Mouse (Mus musculus) right cerebral cortex, adult 18-20 months (tissue): ENCODE results near the gene Pecam1.
"Not testable (repeated sequence)": the region's sequence is repeated elsewhere in the genome, so short reads cannot be mapped to it uniquely, and the experiment has no call there.

Experiments used
- DNase-seq: peaks from one replicate; pipeline ENCODE4 v3.0.0; 2022; ENCODE audit warnings: mixed read lengths

Gene Pecam1

GRCm38 (mm10) chr11:106728402-106729366 lies 21.7 kb downstream of the Pecam1 start:
- DNase-seq = no peak

DNA sequence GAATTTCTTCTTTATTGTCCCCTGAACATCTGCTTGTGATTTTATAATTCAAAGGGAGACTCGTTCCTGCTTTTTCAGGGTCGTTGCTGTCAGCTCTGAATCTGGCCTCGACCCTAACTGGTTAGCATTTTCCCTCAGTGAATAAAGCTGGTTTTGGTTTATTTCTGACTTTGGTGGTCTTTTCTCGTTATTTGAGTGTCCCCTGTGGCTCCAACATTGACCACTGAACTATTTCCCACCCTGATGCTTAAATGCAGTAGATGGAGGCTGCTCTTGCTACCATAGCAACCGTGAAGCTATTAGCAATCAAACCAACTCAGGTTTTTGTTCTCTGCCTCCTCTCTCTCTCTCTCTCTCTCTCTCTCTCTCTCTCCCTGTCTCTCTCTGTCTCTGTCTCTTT lies 22.5 kb downstream of the Pecam1 start:
- no peak for DNase-seq

DNA sequence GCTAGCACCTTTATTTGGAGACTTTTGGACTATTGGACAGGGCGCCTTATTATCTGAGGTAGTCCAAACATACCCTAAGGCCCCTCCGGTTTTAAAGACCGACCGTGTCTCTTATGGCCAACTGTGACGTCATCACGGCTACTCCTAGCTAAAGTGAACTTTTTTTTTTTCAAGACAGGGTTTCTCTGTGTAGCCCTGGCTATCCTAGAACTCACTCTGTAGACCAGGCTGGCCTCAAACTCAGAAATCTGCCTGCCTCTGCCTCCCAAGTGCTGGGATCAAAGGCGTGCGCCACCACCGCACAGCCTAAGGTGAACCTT lies 25.6 kb downstream of the Pecam1 start:
- not testable (repeated sequence) for DNase-seq

GRCm38 (mm10) chr11:106724176-106724915 lies 26.1 kb downstream of the Pecam1 start:
- DNase-seq = no peak

GRCm38 (mm10) chr11:106723611-106724125 lies 26.8 kb downstream of the Pecam1 start:
- no peak for DNase-seq

DNA sequence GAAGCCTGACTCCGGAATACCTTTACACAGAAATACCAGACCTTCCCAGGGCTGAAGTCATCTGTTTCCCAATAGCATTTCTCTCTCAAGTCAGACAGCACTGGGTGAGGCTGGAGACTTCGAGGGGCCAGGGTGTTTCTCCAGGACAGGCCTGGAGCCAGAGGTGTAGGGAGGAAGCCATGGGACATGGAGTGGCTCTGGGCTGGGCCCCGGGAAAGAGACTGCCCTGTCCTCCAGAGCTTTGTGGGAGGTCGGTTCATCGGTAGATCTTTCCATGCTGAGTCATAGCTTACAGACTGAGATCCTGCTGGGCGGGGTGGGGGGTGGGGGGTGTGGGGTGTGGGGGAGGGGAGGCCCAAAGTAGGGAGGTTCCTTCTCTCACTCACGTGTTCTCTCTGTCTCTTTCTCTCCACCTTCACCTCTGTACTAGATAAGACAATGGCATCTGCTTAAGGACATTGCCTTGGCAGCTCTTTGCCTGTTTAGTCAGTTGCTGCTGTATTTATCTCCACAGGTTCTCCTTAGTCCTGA lies 27.5 kb downstream of the Pecam1 start:
- DNase-seq = no peak

GRCm38 (mm10) chr11:106720379-106720778 lies 30.0 kb downstream of the Pecam1 start:
- no peak for DNase-seq

DNA sequence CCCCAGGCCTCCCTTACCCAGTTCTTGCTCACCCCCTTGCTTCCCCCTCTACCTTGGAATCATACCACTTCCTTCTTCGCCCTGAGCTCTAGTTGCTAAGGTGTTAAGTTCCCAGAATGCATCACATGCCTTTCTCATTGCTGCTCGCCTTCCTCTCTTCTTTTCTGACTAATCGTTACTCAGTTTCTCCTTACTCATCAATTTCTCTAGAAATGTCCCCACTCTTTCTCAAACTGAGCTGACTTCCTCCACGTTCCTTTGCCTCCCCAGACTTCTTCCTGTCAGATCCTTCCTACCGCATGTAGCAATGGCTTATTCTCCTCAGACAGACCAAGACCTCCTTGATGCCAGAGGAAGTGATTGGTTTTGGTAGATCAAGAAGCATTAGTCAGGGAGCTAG lies 33.9 kb downstream of the Pecam1 start:
- DNase-seq = no peak

DNA sequence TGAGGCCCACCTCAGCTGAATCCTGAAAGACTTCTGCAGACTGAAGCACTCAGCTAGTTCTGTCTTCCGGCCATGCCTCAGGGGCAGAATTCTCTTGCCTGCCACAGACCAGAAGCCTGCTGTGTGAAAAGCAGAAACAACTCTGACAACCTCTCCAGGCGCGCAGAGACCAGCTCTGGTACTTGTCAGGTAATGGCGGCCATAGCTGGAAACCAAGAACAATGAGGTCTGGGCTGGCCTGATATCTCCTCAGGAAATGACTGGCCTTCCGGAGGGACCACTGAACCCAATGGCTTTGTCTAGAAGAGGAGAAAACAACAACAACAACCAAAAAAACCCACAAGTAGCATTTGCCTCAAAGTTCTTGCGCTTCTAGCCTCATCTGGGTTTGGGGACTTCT lies 35.4 kb downstream of the Pecam1 start:
- DNase-seq = no peak

DNA sequence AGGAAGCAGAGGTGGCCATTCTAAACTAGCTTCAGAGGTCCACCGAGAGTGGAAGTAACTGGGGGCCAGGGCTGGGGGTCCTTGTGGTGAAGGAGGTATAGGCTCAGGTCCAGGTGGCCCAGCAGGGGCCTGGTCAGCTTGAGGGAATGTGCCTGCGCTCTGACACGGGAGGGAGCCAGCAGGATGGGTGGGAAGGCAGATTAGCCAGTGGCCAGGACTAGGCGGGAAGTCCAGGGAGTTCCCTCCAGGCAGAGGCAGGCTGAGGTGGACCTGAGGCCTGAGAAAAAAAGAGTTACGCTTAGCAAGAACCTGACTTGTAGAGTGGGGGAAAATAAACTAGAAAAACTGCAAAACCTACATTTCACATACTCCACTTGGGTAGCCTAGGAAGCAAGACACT lies 39.6 kb downstream of the Pecam1 start:
- no peak for DNase-seq

GRCm38 (mm10) chr11:106709227-106709985 lies 41.0 kb downstream of the Pecam1 start:
- DNase-seq = no peak

DNA sequence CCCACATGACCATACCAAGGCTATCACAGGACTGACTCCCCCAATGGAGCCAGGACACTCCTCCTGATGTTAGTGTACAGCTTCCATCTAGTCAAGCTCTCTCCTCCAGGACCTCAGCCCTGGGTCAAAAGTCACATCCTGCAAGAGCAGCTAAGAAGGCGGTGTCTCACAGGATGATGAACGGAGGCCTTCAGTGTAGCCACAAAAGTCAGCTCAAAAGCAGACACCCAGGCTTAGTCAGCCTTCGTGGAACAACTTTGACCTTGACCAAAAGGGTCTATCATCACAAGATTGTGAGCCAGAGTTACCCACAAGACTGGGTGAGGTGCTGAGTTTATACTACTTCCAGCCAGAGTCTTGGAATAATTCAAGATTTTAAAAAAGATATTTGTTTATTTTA lies 42.6 kb downstream of the Pecam1 start:
- DNase-seq = no peak

GRCm38 (mm10) chr11:106707085-106707484 lies 43.3 kb downstream of the Pecam1 start:
- no peak for DNase-seq

GRCm38 (mm10) chr11:106706212-106706611 lies 44.2 kb downstream of the Pecam1 start:
- no peak for DNase-seq

DNA sequence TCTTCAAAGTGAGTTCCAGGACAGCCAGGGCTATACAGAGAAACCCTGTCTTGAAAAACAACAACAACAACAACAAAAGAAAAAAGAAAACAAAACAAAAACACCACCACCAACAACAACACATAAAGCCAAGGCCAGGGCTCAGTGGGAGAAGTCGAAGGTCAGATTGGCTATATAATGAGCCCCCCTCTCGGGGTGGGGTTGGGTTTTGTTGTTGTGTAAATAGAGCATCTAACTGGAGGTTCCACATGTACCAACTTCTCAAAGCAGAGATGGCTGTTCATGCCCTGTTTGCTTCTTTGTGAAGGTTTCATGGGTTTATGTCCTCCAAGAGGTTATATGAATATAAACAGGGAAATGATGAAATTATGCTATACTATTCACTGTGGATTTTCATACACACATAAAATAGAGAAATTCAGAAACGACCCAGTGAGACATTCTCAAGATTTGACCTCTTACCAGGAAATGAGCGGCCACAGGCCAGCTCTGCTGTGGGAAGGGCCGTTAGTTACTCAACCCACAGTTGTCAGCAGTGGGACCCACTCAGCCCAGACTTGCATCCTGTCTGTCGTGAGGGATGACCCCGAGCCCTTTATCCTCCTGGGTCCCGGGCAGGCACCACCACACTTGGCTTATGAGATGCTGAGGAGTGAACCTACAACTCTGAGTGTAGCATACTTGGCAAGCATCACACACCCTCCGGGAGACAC lies 45.9 kb downstream of the Pecam1 start:
- no peak for DNase-seq

DNA sequence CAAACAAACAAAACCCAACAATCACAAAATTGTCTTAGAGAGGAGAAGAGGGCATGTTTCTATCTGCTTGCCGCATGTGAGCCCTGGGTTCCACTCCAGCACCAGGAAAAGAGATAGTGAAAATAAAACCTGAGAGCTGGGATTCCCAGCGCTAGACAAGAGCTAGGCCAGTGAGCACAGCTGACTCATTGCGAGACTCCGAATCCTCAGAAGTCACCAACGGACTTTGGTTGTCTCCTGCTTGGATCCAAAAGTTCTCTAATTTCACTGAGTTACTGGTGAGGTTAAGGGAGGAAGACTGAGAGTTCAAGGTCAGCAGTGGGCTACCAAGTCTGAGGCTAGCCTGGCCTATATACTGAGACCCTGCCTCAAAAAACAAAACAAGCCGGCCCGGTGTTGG lies 46.5 kb downstream of the Pecam1 start:
- no peak for DNase-seq

GRCm38 (mm10) chr11:106702584-106702983 lies 47.8 kb downstream of the Pecam1 start:
- no peak for DNase-seq

DNA sequence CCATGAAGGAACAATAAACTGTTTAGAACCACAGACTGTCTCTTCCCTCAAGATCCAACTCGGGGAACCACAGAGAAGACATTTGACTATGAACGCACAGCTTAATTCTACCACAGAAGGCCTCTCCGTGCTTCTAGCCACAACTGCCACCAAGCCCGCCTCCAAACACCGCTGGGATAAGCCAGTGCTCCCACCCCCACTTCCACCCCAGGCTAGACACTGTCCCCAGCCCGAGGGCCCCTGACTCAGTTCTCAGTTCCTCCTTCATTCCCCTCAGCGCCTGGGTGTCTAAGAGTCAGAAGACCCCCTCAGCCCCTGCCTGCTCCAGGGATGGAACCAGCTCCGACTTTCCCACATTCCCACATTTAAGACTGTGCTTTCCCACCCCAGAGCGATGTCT lies 48.8 kb downstream of the Pecam1 start:
- no peak for DNase-seq

- DNase-seq = no peak
Observed at GRCm38 (mm10) chr11:106699083-106699482, 51.3 kb downstream of the Pecam1 start.

DNA sequence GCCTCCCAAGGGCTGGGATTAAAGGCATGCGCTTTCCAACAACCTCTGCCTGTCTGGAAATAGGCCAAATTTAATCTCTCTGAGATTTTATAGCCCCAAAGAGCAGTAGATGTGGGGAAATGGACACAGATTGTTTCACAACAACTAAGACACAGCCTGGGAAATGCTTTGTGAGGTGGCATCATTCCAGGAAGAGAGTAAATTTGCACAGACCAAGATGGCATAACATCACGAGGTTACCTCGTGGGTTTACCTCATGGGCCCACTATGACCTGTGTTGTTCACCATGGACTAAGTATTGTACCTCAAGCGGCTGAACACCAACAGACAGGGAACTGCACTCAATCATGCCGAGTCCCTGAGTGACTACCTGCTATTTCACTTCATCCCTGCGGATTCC lies 52.1 kb downstream of the Pecam1 start:
- no peak for DNase-seq

DNA sequence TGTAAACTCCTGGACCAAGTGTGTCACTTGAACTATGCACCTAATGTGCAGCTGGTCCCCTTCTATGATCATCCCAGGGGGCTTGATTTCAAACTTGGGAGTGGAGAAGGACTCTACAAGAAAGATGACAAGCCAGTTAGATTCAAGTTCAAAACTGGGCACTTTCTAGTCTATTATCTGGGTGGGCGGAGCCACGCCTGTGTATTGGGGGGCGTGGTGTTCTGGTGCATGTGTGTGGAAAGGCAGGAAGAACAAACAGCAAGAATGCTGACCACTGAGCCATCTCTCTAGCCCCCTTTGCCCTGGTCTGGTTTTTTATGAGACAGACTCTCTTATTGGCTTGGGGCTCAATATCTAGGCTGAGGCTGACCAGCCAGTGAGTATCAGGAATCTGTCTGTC lies 54.5 kb downstream of the Pecam1 start:
- DNase-seq = no peak

DNA sequence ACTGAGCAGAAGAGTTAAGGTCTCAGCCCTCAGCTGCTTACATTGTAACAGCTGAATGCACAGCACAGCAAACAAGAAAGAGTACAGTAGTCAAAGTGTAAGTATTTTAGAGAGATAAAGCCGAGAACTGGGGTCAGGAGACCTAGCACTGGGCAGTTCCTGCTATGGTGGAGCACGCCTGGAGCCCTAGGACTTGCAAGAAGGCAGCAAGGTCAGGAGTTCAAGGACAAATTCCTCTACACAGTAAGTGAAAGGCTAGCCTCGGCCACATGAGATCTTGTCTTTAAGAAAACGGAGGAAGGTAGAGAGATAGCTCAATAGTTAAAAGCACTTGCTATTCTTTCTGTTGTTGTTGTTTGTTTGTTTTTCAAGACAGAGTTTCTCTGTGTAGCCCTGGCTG lies 57.5 kb downstream of the Pecam1 start:
- no peak for DNase-seq
